Mouse (Mus musculus) right cerebral cortex, adult 18-20 months (tissue): ENCODE measurements around the gene Gm20388.

Experiments used
- DNase-seq: peaks from one replicate; pipeline ENCODE4 v3.0.0; 2022; ENCODE audit warnings: mixed read lengths

Gene Gm20388

GRCm38 (mm10) chr8:122181991-122182390 is 2271.3 kb downstream of the Gm20388 start:
- no peak for DNase-seq

GRCm38 (mm10) chr8:122186363-122186974 is 2275.8 kb downstream of the Gm20388 start:
- no peak for DNase-seq

- DNase-seq, result no peak
Measured at GRCm38 (mm10) chr8:122187271-122187670, 2276.6 kb downstream of the Gm20388 start.

DNA sequence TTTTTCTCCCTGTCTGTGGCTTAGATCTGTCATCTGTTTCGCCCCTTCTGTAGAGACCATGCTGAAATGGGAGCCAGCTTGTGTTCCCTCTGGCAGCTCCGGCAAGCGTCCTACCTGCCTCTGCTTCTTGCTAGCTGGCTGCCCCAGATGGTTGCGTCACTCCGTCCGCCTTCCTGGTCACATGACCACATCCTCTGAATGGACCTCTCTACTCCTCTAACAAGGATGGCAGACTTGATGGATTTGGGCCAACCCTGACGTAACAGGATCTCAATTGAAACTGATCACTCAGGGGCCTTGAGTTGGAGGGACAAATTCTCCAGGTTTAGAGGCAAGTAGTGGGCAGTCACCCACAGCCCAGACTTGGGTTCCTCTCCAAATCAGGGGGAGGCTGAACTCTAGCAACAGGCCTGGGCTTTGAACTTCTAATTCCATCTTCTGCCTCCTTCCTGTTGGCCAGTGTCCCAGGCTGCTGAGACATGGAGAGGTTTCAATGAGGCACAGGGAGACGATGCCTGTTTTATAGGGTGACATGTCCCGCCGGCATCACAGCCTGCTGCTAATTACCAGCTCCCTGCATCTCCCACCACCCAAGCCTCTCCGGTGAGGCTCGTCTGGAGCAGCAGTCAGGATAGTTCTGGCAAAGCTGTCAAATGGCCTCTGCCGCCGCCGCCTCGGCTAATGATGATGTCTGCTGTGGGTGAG is 2279.9 kb downstream of the Gm20388 start:
- peak; percentile 38 for DNase-seq

DNA sequence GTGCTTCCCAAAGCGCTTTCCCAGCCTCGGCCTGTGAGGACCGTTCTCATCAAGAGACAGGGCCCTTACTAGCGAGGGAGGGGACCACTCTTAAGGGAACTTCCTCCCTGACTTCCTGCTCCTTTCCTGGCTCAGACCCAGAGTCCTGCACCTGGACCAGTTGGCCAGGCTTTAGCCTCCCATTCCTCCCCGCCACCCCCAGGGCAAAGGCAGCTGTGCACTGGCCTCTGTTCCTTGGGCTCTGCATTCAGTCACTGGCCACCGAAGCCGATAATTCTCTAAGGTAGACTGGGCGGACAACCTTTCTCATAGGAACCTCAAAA is 2280.4 kb downstream of the Gm20388 start:
- no peak for DNase-seq

DNA sequence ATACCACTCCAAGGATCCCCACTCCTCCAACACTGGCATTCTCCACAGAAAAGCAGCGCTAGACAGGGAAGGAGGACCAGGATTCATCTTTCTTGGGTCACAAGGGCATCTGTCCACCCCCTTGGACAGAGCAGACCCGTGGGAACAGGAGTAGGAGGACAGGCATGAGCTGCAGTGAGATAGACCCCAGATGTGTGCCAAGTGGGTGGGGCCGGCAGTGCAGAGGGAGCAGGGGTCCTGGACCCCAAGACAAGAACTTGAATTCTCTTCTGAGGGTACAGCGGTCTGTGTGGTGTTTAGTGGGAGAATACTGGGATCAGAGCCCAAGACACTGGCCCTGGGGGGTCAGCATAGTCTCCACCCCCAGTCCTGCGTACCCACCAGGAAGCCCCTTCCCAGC is 2282.1 kb downstream of the Gm20388 start:
- no peak for DNase-seq

- DNase-seq, result no peak
Measured at GRCm38 (mm10) chr8:122193521-122193920, 2282.9 kb downstream of the Gm20388 start.

DNA sequence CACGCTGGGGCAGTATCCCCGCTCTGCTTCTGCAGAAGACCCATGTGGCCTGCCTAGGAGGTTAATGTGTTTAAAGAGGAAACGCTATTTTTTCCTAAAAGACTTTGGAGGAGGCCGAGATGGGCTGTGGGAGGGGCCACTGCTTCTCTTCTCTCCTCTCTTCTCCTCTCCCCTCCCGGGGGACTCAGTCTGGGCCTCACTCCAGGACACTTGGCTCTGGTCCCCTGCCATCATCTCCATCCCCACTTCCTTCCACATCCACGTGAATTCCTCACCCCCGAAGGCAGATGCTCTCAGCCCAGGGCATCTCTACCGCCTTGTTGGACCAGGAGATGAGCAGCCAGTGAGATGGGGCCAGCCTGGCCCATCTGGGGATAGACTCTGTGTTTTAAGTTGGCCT is 2283.8 kb downstream of the Gm20388 start:
- no peak for DNase-seq

DNA sequence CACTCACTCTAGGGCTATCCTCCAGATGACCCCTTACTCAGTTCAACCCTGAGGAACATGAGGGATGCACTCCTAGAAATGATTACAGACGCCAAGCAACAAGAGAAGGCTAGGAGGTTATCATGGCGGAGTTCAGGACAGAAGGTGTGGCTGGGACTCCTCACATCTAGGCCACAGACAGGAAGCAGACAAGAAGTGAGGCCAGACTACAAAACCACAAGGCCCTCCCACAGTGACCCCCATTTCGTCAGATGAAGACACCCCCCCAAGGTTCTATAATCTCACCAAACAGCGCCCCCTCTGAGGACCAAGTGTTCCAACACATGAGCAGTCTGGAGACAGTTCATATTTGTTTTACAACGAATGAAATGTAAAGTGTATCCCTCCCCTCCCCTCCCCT is 2286.7 kb downstream of the Gm20388 start:
- no peak for DNase-seq

DNA sequence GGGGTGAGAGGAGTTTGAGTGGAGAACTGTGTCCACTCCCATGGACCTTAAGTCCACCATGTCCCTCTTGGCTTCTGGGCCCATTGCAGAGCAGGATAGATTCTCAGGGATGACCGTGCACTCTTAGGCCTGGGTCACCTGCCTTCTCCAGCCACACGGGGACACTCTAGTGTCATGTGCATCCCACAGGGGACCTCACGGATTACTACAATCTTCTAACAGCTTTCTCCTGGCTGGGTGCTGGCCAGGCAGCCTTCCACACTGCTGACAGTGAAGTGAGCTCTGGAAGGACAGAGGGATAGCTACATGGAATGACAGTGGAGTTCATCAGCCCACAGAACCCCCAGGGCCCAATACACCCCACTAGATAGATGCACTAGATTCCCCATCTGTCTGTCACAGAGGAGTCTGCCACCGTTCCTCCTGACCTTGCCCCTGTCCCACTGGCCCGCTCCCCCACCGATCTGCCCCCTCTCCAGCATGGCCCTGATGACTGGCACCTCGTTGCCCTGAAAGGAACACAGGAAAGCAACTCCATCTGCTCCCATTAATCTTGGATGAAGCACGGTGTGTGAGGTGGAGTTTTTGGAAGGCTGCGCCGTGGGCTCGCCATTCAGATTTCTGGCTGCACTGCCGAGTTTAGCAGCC is 2287.9 kb downstream of the Gm20388 start:
- no peak for DNase-seq

DNA sequence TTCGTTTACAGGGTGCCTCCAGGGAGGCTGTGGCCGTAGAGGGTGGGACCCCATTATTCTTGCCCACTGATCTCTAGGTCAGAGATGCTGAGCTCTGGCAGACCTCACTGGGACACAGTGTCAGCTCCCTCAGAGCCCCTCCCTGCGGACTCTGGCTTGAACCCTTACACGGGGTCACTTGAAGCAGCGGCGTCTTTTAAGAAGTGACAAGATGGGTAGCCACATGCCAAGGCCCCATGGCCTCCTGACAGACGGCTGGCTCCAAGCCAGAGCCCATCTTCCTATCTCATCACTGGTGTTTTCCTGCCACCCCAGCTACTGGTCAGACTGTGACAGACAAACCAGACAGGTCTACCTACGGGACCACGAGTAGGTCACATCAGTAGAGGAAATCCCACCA is 2288.6 kb downstream of the Gm20388 start:
- DNase-seq, result no peak

DNA sequence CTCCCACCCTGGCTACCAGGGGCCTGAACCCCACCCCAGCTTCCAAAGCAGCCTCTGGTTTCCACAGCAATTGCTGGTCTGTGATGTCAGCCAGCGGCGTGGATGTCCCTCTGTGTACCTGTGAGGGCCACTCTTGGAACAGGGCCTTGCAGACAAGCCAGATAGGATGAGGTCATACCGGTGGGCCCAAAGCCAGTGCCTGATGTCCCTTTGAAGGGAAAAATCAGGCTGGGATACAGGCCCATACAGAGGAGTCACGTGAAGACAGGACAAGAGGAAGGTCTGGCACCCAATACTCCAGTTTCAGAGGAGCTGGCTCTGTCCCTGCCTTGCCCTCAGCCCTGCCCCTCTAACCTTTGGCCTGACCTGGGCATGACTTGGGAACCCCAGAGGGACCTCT is 2289.2 kb downstream of the Gm20388 start:
- DNase-seq, result no peak

- no peak for DNase-seq
Measured at GRCm38 (mm10) chr8:122211591-122211990, 2300.9 kb downstream of the Gm20388 start.

DNA sequence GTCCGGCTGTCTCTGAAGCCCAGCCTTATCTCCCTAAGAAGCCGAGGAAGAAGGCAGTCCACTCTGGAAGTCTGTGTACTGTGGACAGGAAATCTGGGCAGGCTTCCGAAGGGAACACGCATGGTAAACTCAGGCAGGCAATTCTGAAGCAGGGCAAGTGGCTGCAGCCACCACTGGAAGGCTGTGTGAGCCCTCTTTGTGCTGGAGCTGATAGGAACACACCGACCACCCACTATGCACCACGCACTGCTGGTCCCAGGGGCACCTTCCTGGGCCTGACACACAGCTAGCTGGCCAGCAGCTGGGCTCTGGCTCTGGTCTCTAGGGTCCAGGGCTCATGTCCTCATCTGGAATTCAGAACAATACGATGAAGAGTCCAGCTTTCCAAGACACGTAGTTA is 2305.0 kb downstream of the Gm20388 start:
- no peak for DNase-seq

DNA sequence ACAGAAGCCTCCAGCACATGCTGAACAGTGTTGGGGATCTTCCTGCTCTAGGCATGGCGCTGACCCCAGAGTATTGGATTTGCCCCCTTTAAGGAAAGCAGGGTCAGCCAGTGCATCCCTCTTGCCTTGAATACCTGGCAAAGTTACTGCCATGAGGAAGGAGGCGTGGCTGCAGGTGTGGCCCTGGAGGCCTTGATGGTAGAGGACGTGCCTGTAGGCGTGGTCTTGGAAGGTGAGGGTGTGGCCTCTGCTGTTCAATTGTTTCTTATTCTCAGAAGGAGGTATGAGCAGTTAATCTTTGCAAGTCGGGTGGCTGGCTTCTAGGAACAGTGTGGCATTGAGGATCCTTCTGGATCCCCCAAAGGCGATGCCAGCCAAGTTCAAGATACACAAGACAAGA is 2305.8 kb downstream of the Gm20388 start:
- DNase-seq, result no peak

- DNase-seq, result no peak
Measured at GRCm38 (mm10) chr8:122217456-122218177, 2307.0 kb downstream of the Gm20388 start.

- DNase-seq, result peak; percentile 30
Measured at GRCm38 (mm10) chr8:122223976-122224649, 2313.5 kb downstream of the Gm20388 start.

DNA sequence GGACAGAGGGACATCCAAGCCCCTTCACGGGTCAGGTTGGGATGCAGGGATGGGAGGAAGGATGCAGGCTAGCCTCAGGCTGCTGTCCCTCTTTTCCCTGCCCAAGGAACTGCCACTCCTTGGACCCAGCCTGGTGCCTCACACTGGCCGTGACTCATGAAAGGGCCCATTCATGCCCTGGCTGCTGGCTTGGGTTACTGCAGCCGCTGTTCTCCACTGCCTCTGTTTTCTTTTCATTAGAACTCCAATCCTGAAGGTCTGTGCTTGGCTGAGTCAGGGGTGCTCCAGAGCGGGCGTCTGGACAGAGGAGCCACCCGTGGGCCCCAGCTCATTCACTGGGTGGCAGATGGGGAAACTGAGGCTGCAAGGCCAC is 2314.0 kb downstream of the Gm20388 start:
- DNase-seq, result peak; percentile 49

- no peak for DNase-seq
Measured at GRCm38 (mm10) chr8:122225446-122225845, 2314.8 kb downstream of the Gm20388 start.

DNA sequence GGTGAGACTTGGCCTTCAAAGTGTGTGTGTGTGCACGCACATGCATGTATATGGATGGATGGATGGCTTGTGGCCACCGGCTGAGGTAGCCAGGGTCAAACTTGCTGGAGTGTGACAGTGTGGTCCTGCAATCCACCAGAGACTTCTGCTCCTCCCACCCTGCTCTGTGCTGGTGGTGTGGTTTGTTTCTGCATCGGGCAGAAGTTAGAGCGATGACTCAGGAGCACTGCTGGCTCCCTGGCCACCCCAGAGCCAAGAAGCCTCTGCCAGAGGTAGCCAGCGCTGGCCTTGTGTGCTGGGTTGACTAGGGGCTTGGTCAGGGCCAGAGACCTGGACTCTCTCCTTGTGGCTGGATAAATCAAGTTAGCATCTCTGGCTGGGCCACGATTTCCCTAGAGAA is 2316.7 kb downstream of the Gm20388 start:
- DNase-seq, result no peak

DNA sequence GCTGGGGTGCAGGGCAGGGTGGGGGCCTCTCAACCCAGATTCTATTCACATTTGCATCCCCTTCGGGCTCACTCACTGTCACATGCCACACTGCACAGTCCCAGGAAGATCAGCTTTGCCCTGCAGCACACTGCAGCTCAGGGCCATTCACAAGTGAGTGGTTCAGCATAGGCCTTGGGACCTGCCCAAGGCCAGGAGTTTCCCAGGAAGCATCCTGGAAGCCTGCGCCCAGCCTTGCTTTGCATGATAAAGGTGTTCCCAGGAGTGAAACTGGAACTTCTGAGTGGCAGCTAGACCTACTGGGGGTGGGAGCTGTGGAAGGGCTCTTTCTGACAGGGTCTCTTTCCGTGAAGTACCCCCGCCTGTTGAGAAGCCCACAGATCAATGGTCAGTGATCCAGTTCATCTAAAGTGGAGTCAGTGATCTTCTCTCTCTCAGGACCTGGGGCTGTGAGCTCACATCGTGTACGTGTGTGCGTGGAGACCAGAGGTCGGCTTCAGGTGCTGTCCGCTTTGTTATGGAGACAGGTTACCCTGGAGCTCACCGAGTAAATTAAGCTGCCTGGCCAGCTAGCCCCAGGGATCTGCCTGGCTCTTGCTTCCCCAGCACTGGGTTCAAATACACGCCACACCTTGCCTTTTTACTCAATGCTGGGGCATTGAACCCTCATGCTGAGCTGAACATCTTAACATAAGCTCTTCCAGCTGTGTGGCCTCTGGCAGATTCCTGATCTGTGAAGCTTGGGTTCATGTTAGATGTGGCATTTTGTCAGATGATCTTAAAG is 2318.3 kb downstream of the Gm20388 start:
- no peak for DNase-seq
